Mouse (Mus musculus): ENCODE measurements around the gene Iba57. TPM values are rescaled to one million over a fixed set of nuclear protein-coding genes. Genes with fewer than 3 reads are reported as not detected.

Iba57 gene
- polyA plus RNA-seq (2014; fragmentation: Illumina TruSeq; extraction: RNeasy Lipid Tissue Mini Kit (QIAGEN cat#74804); ENCODE audit: low read depth, low replicate concordance): 1.1 TPM

GRCm38 (mm10) chr11:59163255-59164236 is at the start of gene Iba57:
TSS of gene Iba57 (minus strand) at chr11:59163739.

GRCm38 (mm10) chr11:59208153-59208831 is 44.8 kb upstream of the Iba57 start, which contains the start of gene 2310033P09Rik:
TSS of gene 2310033P09Rik (plus strand) at chr11:59208321.

GRCm38 (mm10) chr11:59202081-59202995 is 38.8 kb upstream of the Iba57 start, which contains the start of gene Mrpl55:
TSS of gene Mrpl55 (plus strand) at chr11:59202486.

GRCm38 (mm10) chr11:59192059-59192386 is 28.5 kb upstream of the Iba57 start, which contains the start of gene Guk1:
TSS of gene Guk1 (minus strand) at chr11:59192212.

GRCm38 (mm10) chr11:59182864-59183331 is 19.4 kb upstream of the Iba57 start, which contains the start of gene Gjc2:
TSS of gene Gjc2 (minus strand) at chr11:59183213.

GRCm38 (mm10) chr11:59135904-59136452 is 27.6 kb downstream of the Iba57 start, which contains the start of gene Obscn:
TSS of gene Obscn (minus strand) at chr11:59136402.

Other genes starting within 250 kb of the Iba57 start
- gene Btnl10, start 245.8 kb downstream of the Iba57 start, polyA plus RNA-seq (2014; fragmentation: Illumina TruSeq; extraction: RNeasy Lipid Tissue Mini Kit (QIAGEN cat#74804); ENCODE audit: low read depth, low replicate concordance): not detected
- gene Rnf187, start 224.8 kb downstream of the Iba57 start, polyA plus RNA-seq (2014; fragmentation: Illumina TruSeq; extraction: RNeasy Lipid Tissue Mini Kit (QIAGEN cat#74804); ENCODE audit: low read depth, low replicate concordance): 11.6 TPM
- not detected for gene Hist3h2ba, start 214.8 kb downstream of the Iba57 start, polyA plus RNA-seq (2014; fragmentation: Illumina TruSeq; extraction: RNeasy Lipid Tissue Mini Kit (QIAGEN cat#74804); ENCODE audit: low read depth, low replicate concordance)
- 2.3 TPM for gene Hist3h2a, start 209.1 kb downstream of the Iba57 start, polyA plus RNA-seq (2014; fragmentation: Illumina TruSeq; extraction: RNeasy Lipid Tissue Mini Kit (QIAGEN cat#74804); ENCODE audit: low read depth, low replicate concordance)
- not detected for gene Trim17, start 209.1 kb downstream of the Iba57 start, polyA plus RNA-seq (2014; fragmentation: Illumina TruSeq; extraction: RNeasy Lipid Tissue Mini Kit (QIAGEN cat#74804); ENCODE audit: low read depth, low replicate concordance)
- gene Trim11, start 185.6 kb downstream of the Iba57 start, polyA plus RNA-seq (2014; fragmentation: Illumina TruSeq; extraction: RNeasy Lipid Tissue Mini Kit (QIAGEN cat#74804); ENCODE audit: low read depth, low replicate concordance): 2.0 TPM
- gene Obscn, start 27.3 kb downstream of the Iba57 start, polyA plus RNA-seq (2014; fragmentation: Illumina TruSeq; extraction: RNeasy Lipid Tissue Mini Kit (QIAGEN cat#74804); ENCODE audit: low read depth, low replicate concordance): not detected
- gene Gjc2, start 19.5 kb upstream of the Iba57 start, polyA plus RNA-seq (2014; fragmentation: Illumina TruSeq; extraction: RNeasy Lipid Tissue Mini Kit (QIAGEN cat#74804); ENCODE audit: low read depth, low replicate concordance): not detected
- 6.4 TPM for gene Guk1, start 28.5 kb upstream of the Iba57 start, polyA plus RNA-seq (2014; fragmentation: Illumina TruSeq; extraction: RNeasy Lipid Tissue Mini Kit (QIAGEN cat#74804); ENCODE audit: low read depth, low replicate concordance)
- gene Mrpl55, start 38.7 kb upstream of the Iba57 start, polyA plus RNA-seq (2014; fragmentation: Illumina TruSeq; extraction: RNeasy Lipid Tissue Mini Kit (QIAGEN cat#74804); ENCODE audit: low read depth, low replicate concordance): 10.2 TPM
- gene 2310033P09Rik, start 44.6 kb upstream of the Iba57 start, polyA plus RNA-seq (2014; fragmentation: Illumina TruSeq; extraction: RNeasy Lipid Tissue Mini Kit (QIAGEN cat#74804); ENCODE audit: low read depth, low replicate concordance): 1.6 TPM
- gene Arf1, start 64.5 kb upstream of the Iba57 start, polyA plus RNA-seq (2014; fragmentation: Illumina TruSeq; extraction: RNeasy Lipid Tissue Mini Kit (QIAGEN cat#74804); ENCODE audit: low read depth, low replicate concordance): 149 TPM
- gene Wnt3a, start 127.0 kb upstream of the Iba57 start, polyA plus RNA-seq (2014; fragmentation: Illumina TruSeq; extraction: RNeasy Lipid Tissue Mini Kit (QIAGEN cat#74804); ENCODE audit: low read depth, low replicate concordance): not detected
- 0.29 TPM for gene Wnt9a, start 143.2 kb upstream of the Iba57 start, polyA plus RNA-seq (2014; fragmentation: Illumina TruSeq; extraction: RNeasy Lipid Tissue Mini Kit (QIAGEN cat#74804); ENCODE audit: low read depth, low replicate concordance)
- not detected for gene Prss38, start 211.9 kb upstream of the Iba57 start, polyA plus RNA-seq (2014; fragmentation: Illumina TruSeq; extraction: RNeasy Lipid Tissue Mini Kit (QIAGEN cat#74804); ENCODE audit: low read depth, low replicate concordance)

Data from liver, adult 10 weeks (tissue).